ENCODE assay signal across 8 mouse cellular contexts in the genomic region with DNA sequence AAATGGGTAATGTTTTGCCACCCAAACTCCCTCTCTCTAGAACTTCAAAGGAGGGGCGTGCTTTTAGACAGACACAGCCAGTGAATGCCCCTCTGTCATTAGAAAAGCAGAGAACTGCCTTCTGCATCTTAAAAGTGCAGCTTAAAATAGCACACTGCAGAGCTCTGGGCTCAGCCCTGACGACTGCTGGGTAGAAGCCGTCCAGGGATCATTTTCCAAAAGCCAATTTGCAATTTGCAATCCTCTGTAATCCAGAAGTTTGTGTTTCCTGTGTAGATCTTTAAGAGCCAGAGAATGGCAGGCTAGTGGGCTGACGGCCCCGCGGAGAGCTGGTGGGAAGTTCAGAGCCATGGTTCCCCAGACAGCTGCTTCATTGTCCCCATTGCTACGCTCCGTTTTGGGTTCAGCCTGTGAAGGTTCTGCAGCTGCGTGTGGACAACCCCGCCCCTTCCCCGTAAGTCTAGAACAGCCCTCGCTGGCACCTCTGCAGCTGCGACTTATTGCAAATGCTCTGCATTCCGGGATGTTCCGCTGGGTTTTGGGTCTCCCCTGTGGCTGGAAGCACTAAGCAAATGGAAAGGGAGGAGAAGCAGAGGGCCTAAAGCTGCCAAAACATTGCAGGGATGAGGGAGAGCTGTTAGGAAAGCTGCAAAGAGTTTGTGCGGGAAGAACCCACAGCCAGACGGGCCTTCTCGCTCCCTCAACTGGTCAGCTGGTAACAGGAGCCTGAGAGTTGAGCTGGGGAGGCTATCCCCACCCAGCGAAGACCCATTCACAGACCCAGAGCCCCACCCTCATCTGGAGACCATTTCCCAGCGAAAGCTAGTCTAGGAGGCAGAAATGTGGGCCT. TPM values are rescaled to one million over a fixed set of nuclear protein-coding genes. Genes with fewer than 3 reads are reported as not detected.
A peak's percentile ranks its signal among the peaks of the same experiment; 100 is the strongest.
DNase-seq lines count a peak whose midpoint lies in the region; ATAC-seq and TF ChIP-seq lines count a peak whose summit lies in the region.

No protein-coding gene starts in this region.

- no peak for TF ChIP-seq CTCF in kidney, adult 2 months (conservative IDR thresholded peaks at IDR 0.05; ENCODE audit: insufficient read depth, insufficient read length, low read depth, low read length)
- no peak for TF ChIP-seq CTCF in heart, postnatal 0 days (IDR thresholded peaks at IDR 0.05; ENCODE audit: low read depth)

- no peak overlapping the region for H3K4me3 ChIP-seq in kidney, adult 2 months (ENCODE audit: insufficient read depth, low read depth, low read length)
- H3K4me3 ChIP-seq in forebrain, embryonic 16.5 days (replicated peaks; ENCODE audit: low read length) = peak overlapping the region; percentile 21; the same call in 1 of the 2 replicates
- peak overlapping the region; percentile 15 for H3K4me3 ChIP-seq in heart, postnatal 0 days (ENCODE audit: low read depth, low read length)

- peak overlapping the region; percentile 48 for H3K4me2 ChIP-seq in forebrain, embryonic 16.5 days (ENCODE audit: low read length)
- H3K4me2 ChIP-seq in heart, postnatal 0 days (ENCODE audit: low read depth, low read length) = peak overlapping the region; percentile 67

- peaks cover 5% of the 10 kb centered on the region; the same call in 1 of the 2 replicates for H3K4me1 ChIP-seq in kidney, adult 2 months (ENCODE audit: control insufficient read depth, insufficient read depth, low read length)
- H3K4me1 ChIP-seq in forebrain, embryonic 16.5 days (replicated peaks; ENCODE audit: control insufficient read depth, insufficient read depth, low read length) = peaks cover 11% of the 10 kb centered on the region
- peaks cover 24% of the 10 kb centered on the region for H3K4me1 ChIP-seq in heart, postnatal 0 days (ENCODE audit: control insufficient read depth, insufficient read depth)

- H3K9ac ChIP-seq in forebrain, embryonic 16.5 days (replicated peaks; ENCODE audit: low read depth, low read length) = peak overlapping the region; percentile 32; the same call in 1 of the 2 replicates
- H3K9ac ChIP-seq in heart, postnatal 0 days (replicated peaks; ENCODE audit: low read depth, low read length) = peak overlapping the region; percentile 32

- no peaks in the 10 kb centered on the region for H3K9me3 ChIP-seq in forebrain, embryonic 16.5 days (ENCODE audit: control insufficient read depth, low read length)
- H3K9me3 ChIP-seq in heart, postnatal 0 days (replicated peaks; ENCODE audit: control insufficient read depth, low read length) = no peaks in the 10 kb centered on the region

- ATAC-seq in forebrain, embryonic 16.5 days = peak; percentile 82
- peak; percentile 35; the same call in 1 of the 2 replicates for ATAC-seq in heart, postnatal 0 days (ENCODE audit: insufficient read depth, low read depth)

- H3K36me3 ChIP-seq in kidney, adult 2 months (ENCODE audit: control insufficient read depth, insufficient read depth, low read length) = no peaks in the 10 kb centered on the region
- H3K36me3 ChIP-seq in forebrain, embryonic 16.5 days (ENCODE audit: control insufficient read depth, insufficient read depth) = no peaks in the 10 kb centered on the region
- no peaks in the 10 kb centered on the region for H3K36me3 ChIP-seq in heart, postnatal 0 days (replicated peaks; ENCODE audit: control insufficient read depth, insufficient read depth, low read length)

- 22% methylated on average over 20 of the region's 20 CpGs for WGBS in kidney, adult 2 months
- WGBS in forebrain, embryonic 16.5 days = 5% methylated on average over 20 of the region's 20 CpGs
- WGBS in heart, postnatal 0 days = 10% methylated on average over 20 of the region's 20 CpGs

- H3K27ac ChIP-seq in kidney, adult 2 months (ENCODE audit: insufficient read depth, low read depth, low read length) = no peak overlapping the region
- peak overlapping the region; percentile 42; the same call in 1 of the 2 replicates for H3K27ac ChIP-seq in forebrain, embryonic 16.5 days (ENCODE audit: low read length)
- H3K27ac ChIP-seq in heart, postnatal 0 days (ENCODE audit: low read depth) = peak overlapping the region; percentile 81

- no peak for TF ChIP-seq POLR2A in kidney, adult 2 months (IDR thresholded peaks at IDR 0.05; ENCODE audit: low read depth, low read length)

- no peaks in the 10 kb centered on the region for H3K27me3 ChIP-seq in kidney, adult 2 months (replicated peaks; ENCODE audit: control insufficient read depth, insufficient read depth, low read length)
- H3K27me3 ChIP-seq in forebrain, embryonic 16.5 days (replicated peaks; ENCODE audit: control insufficient read depth, insufficient read depth, low read length) = no peaks in the 10 kb centered on the region
- no peaks in the 10 kb centered on the region for H3K27me3 ChIP-seq in heart, postnatal 0 days (ENCODE audit: control insufficient read depth, insufficient read depth, low read length)

- no peak for TF ChIP-seq EP300 in heart, postnatal 0 days (IDR thresholded peaks at IDR 0.05; ENCODE audit: low read depth)

- DNase-seq in kidney, adult 2 months = peak; percentile 33
- DNase-seq in kidney, adult 9 months = no peak
- DNase-seq in heart, postnatal 0 days (ENCODE audit: low spot score) = peak; percentile 75
- peak; percentile 58 for DNase-seq in layer of hippocampus, adult 9-11 months
- peak; percentile 9 for DNase-seq in lung, postnatal 25 days (ENCODE audit: low spot score)
- DNase-seq in right cerebral cortex, adult 2 months (ENCODE audit: low spot score in 2 of 2) = peak; percentile 35 to 49
- no peak for DNase-seq in cerebellum, adult 18-20 months

RNA-seq across cellular contexts. Expression of gene Fermt2, which starts 35.5 kb away (rescaled TPM):
- 40.8 and 47.2 TPM in 2 replicates for polyA plus RNA-seq in kidney, adult 2 months (2012; rRNA removed)
- polyA plus RNA-seq in forebrain, embryonic 16.5 days (2015; fragmentation: Nextera tagmentation; extraction: Ambion mirVana) = 58.4 and 58.6 TPM in 2 replicates
- 119 TPM in 2 replicates for total RNA-seq in heart, postnatal 0 days (2014; rRNA removed; ENCODE audit: low replicate concordance)
- polyA plus RNA-seq in heart, postnatal 0 days (2015; fragmentation: Nextera tagmentation; extraction: Ambion mirVana) = 211 and 221 TPM in 2 replicates

Comparison
In these comparisons a context has a peak if more than half of its experiments do, and no peak if none do; other contexts are left out.
1. DNase-seq: peak in kidney, adult 2 months (single experiment), heart, postnatal 0 days (single experiment), layer of hippocampus, adult 9-11 months (single experiment), lung, postnatal 25 days (single experiment) and right cerebral cortex, adult 2 months (2 of 2); none in kidney, adult 9 months (single experiment) and cerebellum, adult 18-20 months (0 of 2).